Mouse (Mus musculus) kidney, adult 10 weeks (tissue): ENCODE data around the gene A230072I06Rik. TPM values are rescaled to one million over a fixed set of nuclear protein-coding genes. Genes with fewer than 3 reads are reported as not detected.

ENCODE experiments used
- polyA plus RNA-seq: library from polyadenylated mRNA; stranded (reverse); fragments of 350-450 nt; fragmentation: Illumina TruSeq; extraction: RNeasy Lipid Tissue Mini Kit (QIAGEN cat#74804); gene quantifications from one replicate; pipeline ENCODE4 v1.2.3, GENCODE M21; 2014; ENCODE audit warnings: low read depth, low replicate concordance

Gene A230072I06Rik
- polyA plus RNA-seq, result not detected

GRCm38 (mm10) chr8:12278663-12279312 is at the start of gene A230072I06Rik:
Gene A230072I06Rik, plus strand, starts transcription at chr8:12278819.

Other genes starting within 250 kb of the A230072I06Rik start
- gene Sox1, start 116.5 kb downstream of the A230072I06Rik start, polyA plus RNA-seq, result not detected